Mouse (Mus musculus): ENCODE measurements around the gene Tspan2. TPM values are rescaled to one million over a fixed set of nuclear protein-coding genes. Genes with fewer than 3 reads are reported as not detected.

Tspan2 gene
- polyA plus RNA-seq, 1 experiment from 2014 or later, result 9.1 TPM

DNA sequence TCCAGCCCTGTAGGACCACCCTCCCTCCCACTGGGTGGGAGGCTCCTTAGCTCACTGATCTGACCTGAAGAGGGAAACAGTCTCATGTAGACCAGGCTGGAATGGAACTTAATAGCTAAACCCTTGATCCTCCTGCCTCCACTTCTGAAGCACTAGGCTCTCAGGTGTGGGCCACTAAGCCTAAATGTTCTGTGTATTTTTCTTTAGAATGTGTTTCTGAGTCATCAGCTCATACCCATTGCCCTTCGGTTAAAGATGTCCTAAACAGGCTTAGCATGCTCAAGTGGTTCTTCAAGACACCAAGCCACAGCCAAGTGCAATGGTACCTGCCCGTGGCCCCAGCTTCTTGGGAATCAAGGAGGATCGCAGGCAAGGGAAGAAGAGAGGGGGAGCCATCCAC, 17.2 kb downstream of the Tspan2 start:
- Histone ChIP-seq H3K27me3 (no peaks in the 10 kb centered on the region), H3K9me3 (replicated peaks) (no peaks in the 10 kb centered on the region), H3K9ac (no peak overlapping the region), H3K27ac (no peak overlapping the region), H3K4me3 (replicated peaks) (no peak overlapping the region), H3K36me3 (no peaks in the 10 kb centered on the region), H3K4me1 (peaks cover 9% of the 10 kb centered on the region; the same call in 1 of the 2 replicates), H3K4me2 (no peak overlapping the region)
- no peak for ATAC-seq (replicated peaks; ENCODE audit: low FRiP score)
- WGBS, result 93% methylated on average over 3 of the region's 3 CpGs

DNA sequence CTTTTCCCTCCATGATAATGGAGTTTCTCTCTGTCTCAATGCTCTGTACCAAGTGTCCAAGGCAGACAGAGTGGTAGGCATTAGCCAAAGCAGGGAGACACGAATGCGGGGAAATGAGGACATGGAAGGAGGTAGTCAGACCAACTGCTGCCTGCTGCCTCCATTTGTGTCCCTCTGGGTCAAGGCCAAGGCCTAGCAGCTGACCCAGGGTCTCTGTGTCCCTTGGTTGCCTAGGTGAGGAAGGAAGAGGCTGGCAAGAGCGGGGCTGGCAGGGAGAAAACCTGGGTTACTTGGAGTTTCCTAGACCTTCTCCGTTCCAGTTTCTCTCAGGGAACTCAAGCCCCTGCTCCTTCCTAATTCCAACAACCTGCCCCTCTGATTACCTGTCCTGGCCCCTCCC, 17.7 kb downstream of the Tspan2 start:
- WGBS, result 92% methylated on average over 4 of the region's 4 CpGs
- Histone ChIP-seq H3K4me3 (replicated peaks) (no peak overlapping the region), H3K9ac (no peak overlapping the region), H3K36me3 (no peaks in the 10 kb centered on the region), H3K27me3 (no peaks in the 10 kb centered on the region), H3K27ac (no peak overlapping the region), H3K4me2 (no peak overlapping the region), H3K9me3 (replicated peaks) (no peaks in the 10 kb centered on the region), H3K4me1 (peaks cover 9% of the 10 kb centered on the region; the same call in 1 of the 2 replicates)
- ATAC-seq (replicated peaks; ENCODE audit: low FRiP score), result no peak

DNA sequence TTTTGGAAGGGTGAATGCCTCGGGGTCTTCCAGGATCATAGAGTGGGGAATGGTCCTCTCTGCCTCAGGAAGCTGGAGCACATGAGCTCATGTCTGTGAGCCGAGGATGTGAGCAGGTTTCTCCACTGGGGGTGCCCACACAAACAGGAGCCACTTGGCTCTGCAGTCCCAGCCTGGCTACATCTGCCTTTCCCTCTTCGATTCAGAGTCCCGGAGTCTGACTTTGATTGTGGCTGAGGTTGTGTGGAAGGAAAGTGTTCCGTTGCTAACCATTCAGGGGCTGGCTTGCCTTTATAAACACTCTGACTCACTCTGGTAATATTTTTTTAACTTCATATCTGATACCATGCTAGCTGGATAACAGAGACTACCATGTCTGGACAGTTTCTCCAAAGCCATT, 18.1 kb downstream of the Tspan2 start:
- 79% methylated on average over 5 of the region's 5 CpGs for WGBS

DNA sequence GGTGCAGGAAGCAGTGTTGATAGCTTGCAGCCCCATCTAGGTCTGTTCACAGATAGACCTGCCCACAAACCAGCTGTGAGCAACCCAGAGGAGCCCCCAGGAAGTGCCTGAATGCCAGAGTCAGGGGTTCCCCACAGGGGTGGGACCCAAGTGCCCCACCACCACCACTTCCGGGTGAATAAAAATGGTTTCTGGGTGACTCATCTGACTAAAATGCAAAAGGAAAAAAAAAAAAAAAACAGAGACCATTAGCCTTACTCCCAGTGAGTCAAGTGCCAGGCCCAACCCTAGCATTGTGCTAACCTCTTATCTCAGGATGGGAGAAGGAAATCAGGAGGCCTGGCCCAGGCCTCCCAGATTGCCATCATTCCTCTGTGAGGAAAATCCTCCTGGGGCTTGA, 21.5 kb downstream of the Tspan2 start:
- Histone ChIP-seq H3K4me3 (replicated peaks) (no peak overlapping the region), H3K27ac (no peak overlapping the region), H3K36me3 (no peaks in the 10 kb centered on the region), H3K9me3 (replicated peaks) (no peaks in the 10 kb centered on the region), H3K4me1 (no peaks in the 10 kb centered on the region), H3K27me3 (no peaks in the 10 kb centered on the region), H3K9ac (no peak overlapping the region), H3K4me2 (no peak overlapping the region)
- 21% methylated on average over 1 of the region's 1 CpGs for WGBS
- ATAC-seq (replicated peaks; ENCODE audit: low FRiP score), result no peak

More for the DNA sequence above, 18.1 kb downstream of the Tspan2 start:
- H3K27ac ChIP-seq, result no peak overlapping the region
- H3K4me3 ChIP-seq (replicated peaks), result no peak overlapping the region
- H3K9ac ChIP-seq, result no peak overlapping the region
- no peaks in the 10 kb centered on the region for H3K9me3 ChIP-seq (replicated peaks)
- H3K27me3 ChIP-seq, result no peaks in the 10 kb centered on the region
- no peak for ATAC-seq (replicated peaks; ENCODE audit: low FRiP score)
- H3K36me3 ChIP-seq, result no peaks in the 10 kb centered on the region
- peaks cover 8% of the 10 kb centered on the region; the same call in 1 of the 2 replicates for H3K4me1 ChIP-seq
- no peak overlapping the region for H3K4me2 ChIP-seq

DNA sequence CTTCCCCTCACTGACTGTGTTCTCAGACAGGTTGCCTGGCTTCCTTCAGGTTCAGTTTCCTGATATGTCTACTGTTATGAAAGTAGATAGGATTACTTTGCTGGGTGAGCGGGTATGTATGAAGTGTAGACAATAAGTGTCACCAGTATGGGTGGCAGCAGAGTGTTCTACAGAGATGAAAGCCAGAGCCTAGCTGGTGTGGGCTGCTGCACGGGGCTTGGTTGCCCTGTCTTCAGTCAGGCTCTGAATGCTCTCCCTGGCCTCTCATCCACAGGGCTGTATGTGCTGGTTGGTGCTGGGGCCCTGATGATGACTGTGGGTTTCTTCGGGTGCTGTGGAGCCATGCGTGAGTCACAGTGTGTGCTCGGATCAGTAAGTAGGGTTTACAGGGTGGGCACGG, 22.7 kb downstream of the Tspan2 start:
- no peak overlapping the region for H3K4me3 ChIP-seq (replicated peaks)
- H3K27me3 ChIP-seq, result no peaks in the 10 kb centered on the region
- H3K9me3 ChIP-seq (replicated peaks), result no peaks in the 10 kb centered on the region
- no peaks in the 10 kb centered on the region for H3K36me3 ChIP-seq
- H3K9ac ChIP-seq, result no peak overlapping the region
- ATAC-seq (replicated peaks; ENCODE audit: low FRiP score), result no peak
- 86% methylated on average over 6 of the region's 6 CpGs for WGBS
- no peak overlapping the region for H3K27ac ChIP-seq
- H3K4me1 ChIP-seq, result no peaks in the 10 kb centered on the region
- H3K4me2 ChIP-seq, result no peak overlapping the region

DNA sequence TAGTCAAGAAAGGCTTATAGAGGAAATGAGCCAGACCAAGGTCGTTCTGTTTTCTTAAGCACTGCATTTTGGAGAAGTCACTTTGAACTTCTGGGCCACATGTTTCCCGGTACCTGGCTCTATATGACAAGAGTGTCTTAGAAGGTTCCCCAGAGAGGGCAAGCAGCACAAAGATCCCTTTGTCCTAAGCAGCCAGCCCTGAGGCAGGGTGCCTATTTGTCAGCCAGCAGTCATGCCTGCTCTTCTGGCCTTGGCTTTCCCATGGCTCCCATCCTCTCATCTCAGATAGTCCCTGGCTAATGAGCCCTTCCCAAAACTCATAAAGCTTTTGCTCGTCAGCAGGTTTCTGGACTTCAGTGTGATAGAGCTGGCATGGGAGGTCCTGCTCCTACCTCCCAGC, 25.9 kb downstream of the Tspan2 start:
- no peak overlapping the region for H3K4me2 ChIP-seq
- no peak overlapping the region for H3K9ac ChIP-seq
- no peak overlapping the region for H3K4me3 ChIP-seq (replicated peaks)
- no peak for ATAC-seq (replicated peaks; ENCODE audit: low FRiP score)
- H3K27ac ChIP-seq, result no peak overlapping the region
- no peaks in the 10 kb centered on the region for H3K27me3 ChIP-seq
- no peaks in the 10 kb centered on the region for H3K9me3 ChIP-seq (replicated peaks)
- H3K36me3 ChIP-seq, result no peaks in the 10 kb centered on the region
- WGBS, result 81% methylated on average over 3 of the region's 3 CpGs
- H3K4me1 ChIP-seq, result 0 out of 2 replicates have a peak, but pooled peaks cover 8% of the 10 kb centered on the region

DNA sequence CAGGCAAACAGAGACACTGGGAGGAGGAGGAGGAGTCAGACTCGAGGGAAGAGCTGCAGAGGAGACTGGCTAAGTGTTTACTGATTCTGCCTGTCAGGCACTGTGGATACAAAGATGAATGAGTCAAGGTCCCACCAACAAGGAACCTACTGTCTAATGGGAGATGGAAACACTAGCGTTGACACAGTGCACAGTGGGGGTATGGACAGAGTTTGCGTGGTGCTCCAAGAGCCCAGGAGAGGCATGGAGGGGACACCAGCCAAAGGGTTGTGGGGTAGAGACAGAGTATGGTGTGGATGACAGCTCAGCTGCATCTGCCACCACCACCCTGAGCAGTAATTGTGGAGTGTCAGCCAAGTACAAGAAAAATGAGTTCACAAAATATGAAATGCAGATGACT, 28.1 kb downstream of the Tspan2 start:
- no peak overlapping the region for H3K4me2 ChIP-seq
- no peaks in the 10 kb centered on the region for H3K27me3 ChIP-seq
- no peaks in the 10 kb centered on the region for H3K36me3 ChIP-seq
- ATAC-seq (replicated peaks; ENCODE audit: low FRiP score), result no peak
- no peak overlapping the region for H3K4me3 ChIP-seq (replicated peaks)
- 0 out of 2 replicates have a peak, but pooled peaks cover 8% of the 10 kb centered on the region for H3K4me1 ChIP-seq
- no peak overlapping the region for H3K9ac ChIP-seq
- 60% methylated on average over 3 of the region's 3 CpGs for WGBS
- H3K9me3 ChIP-seq (replicated peaks), result no peaks in the 10 kb centered on the region
- no peak overlapping the region for H3K27ac ChIP-seq

DNA sequence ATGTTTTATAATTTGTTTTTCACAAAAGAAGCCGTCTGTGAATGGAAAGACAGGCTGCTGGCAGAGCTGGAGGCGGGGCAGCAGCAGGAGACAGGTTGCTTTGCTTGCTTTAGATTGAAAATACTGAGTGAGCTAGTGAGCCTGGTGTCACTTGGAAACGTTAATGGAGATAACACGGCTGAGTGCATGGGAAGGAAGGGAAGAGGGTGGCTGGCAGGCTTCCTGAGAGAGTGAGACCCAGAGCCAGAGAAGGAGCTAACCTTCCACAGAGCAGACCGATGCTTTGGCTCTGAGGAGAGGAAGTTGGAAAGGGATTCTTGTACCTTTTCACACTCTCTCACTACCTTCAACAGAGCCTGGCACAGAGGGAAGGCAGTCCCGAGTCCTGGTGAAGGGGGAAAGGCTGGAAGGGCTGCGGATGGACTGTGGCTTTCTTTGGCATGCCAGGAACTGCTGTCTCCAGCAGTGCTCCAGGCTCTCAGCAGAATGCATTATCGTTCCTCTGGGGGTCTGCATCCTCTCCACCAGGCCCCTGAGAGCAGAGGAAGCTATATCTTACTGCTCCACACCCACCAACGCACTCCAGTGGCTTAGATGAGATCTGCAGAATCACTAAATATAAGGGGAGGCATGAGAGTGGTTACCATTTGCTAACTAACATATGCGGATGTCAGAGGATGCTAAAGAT, 29.5 kb downstream of the Tspan2 start:
- no peaks in the 10 kb centered on the region for H3K27me3 ChIP-seq
- H3K9me3 ChIP-seq (replicated peaks), result no peaks in the 10 kb centered on the region
- 0 out of 2 replicates have a peak, but pooled peaks cover 8% of the 10 kb centered on the region for H3K4me1 ChIP-seq
- no peak overlapping the region for H3K9ac ChIP-seq
- H3K4me3 ChIP-seq (replicated peaks), result no peak overlapping the region
- H3K36me3 ChIP-seq, result no peaks in the 10 kb centered on the region
- ATAC-seq (replicated peaks; ENCODE audit: low FRiP score), result no peak
- H3K4me2 ChIP-seq, result no peak overlapping the region
- H3K27ac ChIP-seq, result 0 out of 2 replicates have a peak overlapping the region, but pooled peaks have one; percentile 18
- WGBS, result 49% methylated on average over 10 of the region's 10 CpGs

DNA sequence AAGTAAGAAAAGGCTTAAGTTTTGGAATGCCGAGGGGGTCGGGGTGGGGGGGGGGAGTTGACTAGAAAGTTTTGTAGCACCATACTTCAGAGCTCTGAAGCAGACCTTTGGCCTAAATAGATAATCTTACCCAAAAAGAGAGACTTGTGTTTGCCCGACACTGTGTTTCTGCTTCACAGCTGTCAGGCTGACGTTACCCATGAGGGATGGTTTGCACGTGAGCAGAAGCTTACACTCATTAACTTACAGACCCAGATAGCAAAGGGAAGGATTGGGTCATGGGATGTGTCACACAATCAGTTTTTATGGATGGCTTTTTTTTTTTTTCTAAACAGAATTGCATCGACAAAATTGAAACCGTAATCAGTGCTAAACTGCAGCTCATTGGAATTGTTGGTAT, 30.5 kb downstream of the Tspan2 start:
- H3K27ac ChIP-seq, result no peak overlapping the region
- H3K9me3 ChIP-seq (replicated peaks), result no peaks in the 10 kb centered on the region
- H3K27me3 ChIP-seq, result no peaks in the 10 kb centered on the region
- no peak overlapping the region for H3K9ac ChIP-seq
- H3K4me3 ChIP-seq (replicated peaks), result no peak overlapping the region
- WGBS, result 71% methylated on average over 7 of the region's 7 CpGs
- H3K4me1 ChIP-seq, result 0 out of 2 replicates have a peak, but pooled peaks cover 8% of the 10 kb centered on the region
- no peak overlapping the region for H3K4me2 ChIP-seq
- ATAC-seq (replicated peaks; ENCODE audit: low FRiP score), result no peak
- H3K36me3 ChIP-seq, result no peaks in the 10 kb centered on the region

DNA sequence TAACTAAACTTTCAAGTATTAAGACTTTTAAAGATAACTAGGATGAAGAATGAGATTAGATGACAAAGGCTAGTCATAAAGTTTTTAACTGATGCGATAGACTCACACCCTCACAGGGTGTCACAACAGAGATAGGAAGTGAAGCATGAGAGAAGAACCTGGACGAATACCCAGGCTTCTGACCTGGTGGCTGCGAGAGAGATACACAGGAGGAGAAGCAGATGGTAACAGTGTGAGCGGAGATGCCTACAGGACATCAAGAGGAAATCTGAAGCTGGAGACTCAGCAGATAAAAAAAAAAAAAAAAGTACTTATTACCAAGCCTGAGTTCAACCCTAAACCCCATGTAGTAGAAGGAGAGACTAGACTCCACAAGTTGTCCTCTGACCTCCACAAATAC, 38.7 kb downstream of the Tspan2 start:
- no peak overlapping the region for H3K27ac ChIP-seq
- H3K36me3 ChIP-seq, result no peaks in the 10 kb centered on the region
- H3K4me3 ChIP-seq (replicated peaks), result no peak overlapping the region
- H3K4me2 ChIP-seq, result no peak overlapping the region
- no peaks in the 10 kb centered on the region for H3K4me1 ChIP-seq
- no peak for ATAC-seq (replicated peaks; ENCODE audit: low FRiP score)
- 77% methylated on average over 4 of the region's 4 CpGs for WGBS
- no peaks in the 10 kb centered on the region for H3K27me3 ChIP-seq
- H3K9me3 ChIP-seq (replicated peaks), result no peaks in the 10 kb centered on the region
- H3K9ac ChIP-seq, result no peak overlapping the region

DNA sequence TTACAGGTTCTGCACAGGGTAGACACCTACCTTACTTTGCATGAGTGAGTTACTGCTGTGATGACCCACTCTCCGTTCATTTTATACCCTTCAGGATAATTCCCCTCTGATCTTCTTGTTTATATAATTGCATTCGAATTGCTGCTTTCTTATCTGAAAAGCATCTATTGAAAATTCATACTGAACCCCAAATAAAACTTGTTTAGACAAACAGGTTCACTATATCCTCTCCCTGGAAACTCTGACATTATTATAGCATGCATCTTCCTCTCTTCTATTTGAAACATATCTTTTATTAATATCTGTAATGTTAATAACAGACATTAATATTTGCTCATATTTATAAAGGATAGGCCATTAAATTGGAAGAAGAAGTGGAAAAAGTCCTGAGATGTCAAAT, 48.3 kb downstream of the Tspan2 start, which contains the start of gene Tshb:
Gene Tshb (minus strand): TSS at position 101 of the 400 bp plus-strand sequence.
- no peak within 1 kb of the TSS for H3K4me2 ChIP-seq
- WGBS, result 82% methylated on average over 2 of the region's 2 CpGs
- H3K4me3 ChIP-seq (replicated peaks), result no peak within 1 kb of the TSS
- no peak for ATAC-seq (replicated peaks; ENCODE audit: low FRiP score)
- H3K9ac ChIP-seq, result no peak within 1 kb of the TSS
- no peaks in the 10 kb centered on the region for H3K27me3 ChIP-seq
- H3K36me3 ChIP-seq, result no peaks in the 10 kb centered on the region
- H3K27ac ChIP-seq, result no peak within 1 kb of the TSS
- no peaks in the 10 kb centered on the region for H3K9me3 ChIP-seq (replicated peaks)
- H3K4me1 ChIP-seq, result no peaks in the 10 kb centered on the region

DNA sequence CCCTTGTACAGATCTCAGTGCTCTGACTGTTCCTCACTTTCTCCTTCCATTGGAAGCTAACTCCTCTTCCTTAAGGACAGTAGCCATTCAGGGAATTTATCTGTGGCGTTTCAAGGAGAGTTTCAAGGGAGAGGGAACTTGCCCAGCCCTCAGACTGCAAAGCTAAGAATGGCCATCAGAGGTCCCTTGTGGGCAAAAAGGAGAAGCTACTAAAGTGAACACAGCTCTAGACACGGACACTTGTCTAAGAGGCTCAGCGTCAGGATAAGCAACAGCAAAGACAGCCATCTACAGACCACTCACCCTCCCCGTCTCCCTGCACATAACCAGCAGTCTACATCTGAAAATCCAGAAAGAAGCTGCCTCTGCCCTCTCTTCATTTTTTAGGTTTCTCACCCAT, 53.0 kb downstream of the Tspan2 start:
- Histone ChIP-seq H3K4me3 (replicated peaks) (no peak overlapping the region), H3K36me3 (no peaks in the 10 kb centered on the region), H3K9me3 (replicated peaks) (no peaks in the 10 kb centered on the region), H3K27me3 (no peaks in the 10 kb centered on the region), H3K4me1 (no peaks in the 10 kb centered on the region), H3K27ac (no peak overlapping the region), H3K4me2 (no peak overlapping the region), H3K9ac (no peak overlapping the region)
- WGBS, result 41% methylated on average over 4 of the region's 4 CpGs
- ATAC-seq (replicated peaks; ENCODE audit: low FRiP score), result no peak

DNA sequence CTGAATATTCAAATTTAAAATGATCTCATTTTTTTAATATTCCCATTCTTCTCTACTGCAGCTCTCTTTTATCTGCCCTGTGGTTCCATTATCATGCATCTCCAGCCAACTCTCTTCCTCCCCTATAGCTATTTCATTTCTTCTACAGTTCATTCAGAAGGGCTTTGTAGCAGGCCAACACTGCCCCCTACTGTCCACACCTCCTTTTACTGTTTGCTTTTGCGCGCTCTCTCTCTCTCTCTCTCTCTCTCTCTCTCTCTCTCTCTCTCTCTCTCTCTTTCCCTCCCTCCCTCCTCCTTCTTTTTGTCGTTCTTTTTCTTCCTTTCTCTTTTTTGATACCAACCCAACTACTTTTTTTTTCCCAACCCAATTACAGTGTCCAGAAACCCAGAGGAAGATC, 69.6 kb downstream of the Tspan2 start:
- Histone ChIP-seq H3K36me3 (no peaks in the 10 kb centered on the region), H3K27me3 (no peaks in the 10 kb centered on the region), H3K27ac (no peak overlapping the region), H3K9ac (no peak overlapping the region), H3K4me1 (no peaks in the 10 kb centered on the region), H3K4me3 (replicated peaks) (no peak overlapping the region), H3K4me2 (no peak overlapping the region), H3K9me3 (replicated peaks) (no peaks in the 10 kb centered on the region)
- no peak for ATAC-seq (replicated peaks; ENCODE audit: low FRiP score)
- 20% methylated on average over 3 of the region's 3 CpGs for WGBS

All from kidney, embryonic 15.5 days (tissue).